Mouse (Mus musculus): ENCODE results near the gene Emid1. TPM values are rescaled to one million over a fixed set of nuclear protein-coding genes. Genes with fewer than 3 reads are reported as not detected.

Emid1 gene
- total and polyA plus RNA-seq, 3 experiments, result 0.10 to 0.15 TPM; not detected in 1

DNA sequence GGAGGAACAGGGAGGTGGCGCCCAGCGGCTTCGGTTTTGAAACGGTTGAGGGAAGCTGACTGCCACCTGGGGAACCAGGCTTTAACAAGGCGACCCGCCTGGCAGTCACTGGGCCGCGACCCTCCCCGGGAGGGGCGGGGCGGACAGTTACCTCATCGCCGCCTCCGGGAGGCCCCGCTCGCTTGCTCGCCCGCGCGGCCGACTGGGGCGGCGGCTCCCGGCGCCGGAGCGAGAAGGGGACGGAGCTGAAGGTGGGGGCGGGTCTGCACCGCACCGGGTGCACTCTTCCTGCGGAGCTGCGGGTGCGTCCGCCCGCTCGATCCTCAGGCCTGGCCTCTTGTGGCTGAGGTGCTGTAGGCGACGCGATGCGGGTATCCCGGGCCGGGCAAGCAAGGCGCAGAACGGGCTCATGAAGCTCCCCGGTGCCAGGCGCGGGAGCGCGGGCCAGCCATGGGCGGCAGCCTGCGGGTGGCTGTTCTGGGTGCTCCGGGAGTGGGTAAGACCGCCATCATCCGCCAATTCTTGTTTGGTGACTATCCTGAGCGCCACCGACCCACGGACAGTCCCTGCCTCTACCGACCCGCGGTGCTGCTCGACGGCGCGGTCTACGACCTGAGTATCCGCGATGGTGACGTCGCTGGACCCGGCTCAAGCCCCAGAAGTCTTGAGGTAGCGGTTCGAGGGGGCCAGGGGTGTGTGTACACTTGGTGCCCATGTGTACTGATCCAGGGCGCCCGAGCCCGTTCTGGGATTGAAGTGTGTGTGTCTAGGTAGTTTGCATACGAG is 94.0 kb downstream of the Emid1 start, which contains the start of gene Rasl10a:
Gene Rasl10a, plus strand, starts transcription at position 273 of the 786 bp plus-strand sequence.
- Histone ChIP-seq H3K4me3 (ENCODE audit: control insufficient read depth in 1 of 2, insufficient read depth in 1 of 2, low read depth in 2 of 2, low read length in 2 of 2) (peak within 1 kb of the TSS; percentile 54 to 64), H3K4me1 (ENCODE audit: control insufficient read depth in 1 of 2, insufficient read depth in 2 of 2, low read length in 2 of 2) (peaks cover 0 to 4% of the 10 kb centered on the region in 2 experiments; a peak in 1 of 4 replicates), H3K36me3 (ENCODE audit: control insufficient read depth in 1 of 2, insufficient read depth in 2 of 2, low read length in 2 of 2) (no peaks in the 10 kb centered on the region; a peak in 1 of 4 replicates), H3K9ac (ENCODE audit: control insufficient read depth, low read depth, low read length, poor library complexity, severe bottlenecking) (peak within 1 kb of the TSS; percentile 26), H3K27ac (ENCODE audit: control insufficient read depth, low read depth, low read length) (no peak within 1 kb of the TSS), H3K27me3 (ENCODE audit: control insufficient read depth in 1 of 2, insufficient read depth in 2 of 2, low read length in 2 of 2) (peaks cover 9 to 14% of the 10 kb centered on the region in 2 experiments), H3K79me2 (ENCODE audit: control insufficient read depth, insufficient read depth, low read length, poor library complexity) (no peaks in the 10 kb centered on the region), H3K9me3 (replicated peaks; ENCODE audit: insufficient read depth, low read length) (no peaks in the 10 kb centered on the region)
- DNase-seq (ENCODE audit: low read depth, low spot score), result peak; percentile 50
- TF ChIP-seq USF1 (IDR thresholded peaks at IDR 0.05; ENCODE audit: low read depth, low read length), result no peak
- TF ChIP-seq ZC3H11A (IDR thresholded peaks at IDR 0.05; ENCODE audit: low read depth, low read length), result no peak
- TF ChIP-seq E2F4 (IDR thresholded peaks at IDR 0.05; ENCODE audit: borderline replicate concordance, low read depth, low read length), result no peak
- TF ChIP-seq POLR2A (IDR thresholded peaks at IDR 0.05; ENCODE audit: control insufficient read depth in 1 of 2, insufficient read depth in 1 of 2, low read depth in 1 of 2, low read length in 2 of 2, poor library complexity in 1 of 2), result 0 out of 4 replicates have a peak, but pooled peaks of 1 of the 2 experiments have one; percentile 22
- 0 out of 2 replicates have a peak, but pooled peaks have one; percentile 14 for TF ChIP-seq ZMIZ1 (IDR thresholded peaks at IDR 0.05; ENCODE audit: low read depth, low read length)
- TF ChIP-seq POLR2AphosphoS2 (IDR thresholded peaks at IDR 0.05; ENCODE audit: low read length), result no peak; the same call in 1 of the 2 replicates

DNA sequence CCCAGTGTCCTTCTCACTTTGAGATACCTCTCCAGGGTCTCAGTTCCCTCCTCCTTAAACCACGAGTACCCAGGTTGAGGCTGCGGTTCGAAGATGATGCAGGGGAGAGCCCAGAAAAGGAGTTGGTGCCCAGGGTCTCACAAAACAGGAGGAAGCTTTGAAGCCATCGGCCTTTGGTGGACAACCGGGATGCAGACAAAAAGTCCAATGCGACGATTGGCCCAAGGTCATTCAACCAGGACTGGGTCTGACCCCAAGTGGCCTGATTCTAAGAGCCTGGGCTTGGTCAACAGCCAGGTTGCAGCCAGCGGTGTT is 94.6 kb downstream of the Emid1 start:
- H3K27me3 ChIP-seq (ENCODE audit: control insufficient read depth in 1 of 2, insufficient read depth in 2 of 2, low read length in 2 of 2), result peaks cover 9 to 14% of the 10 kb centered on the region in 2 experiments
- no peaks in the 10 kb centered on the region for H3K9me3 ChIP-seq (replicated peaks; ENCODE audit: insufficient read depth, low read length)
- no peaks in the 10 kb centered on the region; a peak in 1 of 4 replicates for H3K36me3 ChIP-seq (ENCODE audit: control insufficient read depth in 1 of 2, insufficient read depth in 2 of 2, low read length in 2 of 2)
- DNase-seq (ENCODE audit: low read depth, low spot score), result no peak
- H3K4me1 ChIP-seq (ENCODE audit: control insufficient read depth in 1 of 2, insufficient read depth in 2 of 2, low read length in 2 of 2), result peaks cover 0 to 4% of the 10 kb centered on the region in 2 experiments; a peak in 1 of 4 replicates
- H3K27ac ChIP-seq (ENCODE audit: control insufficient read depth, low read depth, low read length), result no peak overlapping the region
- no peaks in the 10 kb centered on the region for H3K79me2 ChIP-seq (ENCODE audit: control insufficient read depth, insufficient read depth, low read length, poor library complexity)
- no peak for TF ChIP-seq RCOR1 (IDR thresholded peaks at IDR 0.05; ENCODE audit: low read depth, low read length)
- 0 out of 2 replicates have a peak, but pooled peaks have one; percentile 8 for TF ChIP-seq ZMIZ1 (IDR thresholded peaks at IDR 0.05; ENCODE audit: low read depth, low read length)
- no peak for TF ChIP-seq NELFE (IDR thresholded peaks at IDR 0.05; ENCODE audit: low read depth, low read length)
- peak overlapping the region; percentile 54 to 64; a peak in 3 of 4 replicates for H3K4me3 ChIP-seq (ENCODE audit: control insufficient read depth in 1 of 2, insufficient read depth in 1 of 2, low read depth in 2 of 2, low read length in 2 of 2)
- no peak overlapping the region; the same call in 1 of the 2 replicates for H3K9ac ChIP-seq (ENCODE audit: control insufficient read depth, low read depth, low read length, poor library complexity, severe bottlenecking)

GRCm38 (mm10) chr11:5057064-5057463 is 95.0 kb downstream of the Emid1 start:
- no peak overlapping the region for H3K27ac ChIP-seq (ENCODE audit: control insufficient read depth, low read depth, low read length)
- H3K9ac ChIP-seq (ENCODE audit: control insufficient read depth, low read depth, low read length, poor library complexity, severe bottlenecking), result no peak overlapping the region
- peaks cover 0 to 4% of the 10 kb centered on the region in 2 experiments; a peak in 1 of 4 replicates for H3K4me1 ChIP-seq (ENCODE audit: control insufficient read depth in 1 of 2, insufficient read depth in 2 of 2, low read length in 2 of 2)
- peaks cover 9 to 14% of the 10 kb centered on the region in 2 experiments for H3K27me3 ChIP-seq (ENCODE audit: control insufficient read depth in 1 of 2, insufficient read depth in 2 of 2, low read length in 2 of 2)
- H3K36me3 ChIP-seq (ENCODE audit: control insufficient read depth in 1 of 2, insufficient read depth in 2 of 2, low read length in 2 of 2), result no peaks in the 10 kb centered on the region; a peak in 1 of 4 replicates
- TF ChIP-seq POLR2A (IDR thresholded peaks at IDR 0.05; ENCODE audit: control insufficient read depth in 1 of 2, insufficient read depth in 1 of 2, low read depth in 1 of 2, low read length in 2 of 2, poor library complexity in 1 of 2) (no peak), HCFC1 (IDR thresholded peaks at IDR 0.05; ENCODE audit: low read depth, low read length) (no peak), CTCF (IDR thresholded peaks at IDR 0.05 in 2 of 3, conservative IDR thresholded peaks at IDR 0.05 in 1 of 3; ENCODE audit: control insufficient read depth in 1 of 3, insufficient read depth in 1 of 3, low read depth in 2 of 3, low read length in 3 of 3, poor library complexity in 1 of 3, severe bottlenecking in 1 of 3) (no peak), TCF12 (IDR thresholded peaks at IDR 0.05; ENCODE audit: low read depth, low read length) (no peak), UBTF (IDR thresholded peaks at IDR 0.05; ENCODE audit: borderline replicate concordance, insufficient read depth, low read depth, low read length) (no peak), POLR2AphosphoS5 (IDR thresholded peaks at IDR 0.05; ENCODE audit: borderline replicate concordance, low read depth, low read length) (no peak), RCOR1 (IDR thresholded peaks at IDR 0.05; ENCODE audit: low read depth, low read length) (no peak), USF1 (IDR thresholded peaks at IDR 0.05; ENCODE audit: low read depth, low read length) (no peak), TAL1 (IDR thresholded peaks at IDR 0.05; ENCODE audit: low read length) (no peak), KAT2A (conservative IDR thresholded peaks at IDR 0.05; ENCODE audit: low read depth, low read length) (no peak), ZKSCAN1 (IDR thresholded peaks at IDR 0.05; ENCODE audit: low read depth, low read length) (no peak), ZNF384 (IDR thresholded peaks at IDR 0.05; ENCODE audit: low read depth, low read length) (no peak), SIN3A (IDR thresholded peaks at IDR 0.05; ENCODE audit: low read length) (no peak), NRF1 (IDR thresholded peaks at IDR 0.05; ENCODE audit: insufficient read depth, low read depth, low read length, poor library complexity, severe bottlenecking) (no peak), E2F4 (IDR thresholded peaks at IDR 0.05; ENCODE audit: borderline replicate concordance, low read depth, low read length) (no peak), EP300 (IDR thresholded peaks at IDR 0.05; ENCODE audit: low read depth in 1 of 2, low read length in 2 of 2) (no peak), USF2 (IDR thresholded peaks at IDR 0.05; ENCODE audit: borderline replicate concordance in 1 of 2, insufficient read depth in 1 of 2, low read depth in 1 of 2, low read length in 2 of 2) (no peak)
- no peaks in the 10 kb centered on the region for H3K9me3 ChIP-seq (replicated peaks; ENCODE audit: insufficient read depth, low read length)
- no peak for DNase-seq (ENCODE audit: low read depth, low spot score)
- H3K79me2 ChIP-seq (ENCODE audit: control insufficient read depth, insufficient read depth, low read length, poor library complexity), result no peaks in the 10 kb centered on the region
- H3K4me3 ChIP-seq (ENCODE audit: control insufficient read depth in 1 of 2, insufficient read depth in 1 of 2, low read depth in 2 of 2, low read length in 2 of 2), result no peak overlapping the region
